Mouse (Mus musculus): ENCODE measurements around the gene Gm21173. TPM values are rescaled to one million over a fixed set of nuclear protein-coding genes. Genes with fewer than 3 reads are reported as not detected.
"Not testable (repeated sequence)": the region's sequence is repeated elsewhere in the genome, so short reads cannot be mapped to it uniquely, and the experiment has no call there.

Gene Gm21173
- total RNA-seq (2017) = not detected in 2 replicates

DNA sequence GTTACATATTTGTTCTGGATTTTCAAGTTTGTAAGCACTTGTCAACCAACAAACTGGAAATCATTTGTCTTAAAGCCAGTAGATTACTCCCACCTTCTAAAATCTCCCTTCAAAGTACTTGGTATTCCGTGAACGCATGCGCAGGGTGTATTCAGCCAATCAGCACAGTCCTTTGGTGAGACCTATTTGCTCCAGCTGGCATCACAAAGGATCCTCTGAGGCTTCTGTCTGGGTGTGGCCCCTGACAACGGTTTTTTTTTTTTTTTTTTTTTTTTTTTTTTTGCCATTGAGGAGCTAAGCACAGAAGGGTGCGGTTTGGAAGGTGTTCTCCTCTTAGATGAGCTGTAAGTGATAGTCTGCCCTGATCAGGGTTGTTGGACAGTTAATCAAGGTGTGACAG, at the start of gene Gm21173:
Gene Gm21173 (plus strand): TSS at position 301 of the 400 bp plus-strand sequence.
- not testable (repeated sequence) for ATAC-seq (replicated peaks; ENCODE audit: low read depth, poor library complexity, severe bottlenecking)
